Mouse (Mus musculus) embryonic facial prominence, embryonic 15.5 days (tissue): Measurements from ENCODE around the gene Gatb. TPM values are rescaled to one million over a fixed set of nuclear protein-coding genes. Genes with fewer than 3 reads are reported as not detected.

Experiments used
- ATAC-seq: fragments of 200-750 bp; cut with Nextera tagmentation; 2 replicates; pipeline ENCODE4 v1.8.0; 2017; ENCODE audit warnings: low read depth, moderate TSS enrichment; ENCODE audit not compliant: insufficient number of reproducible peaks, low FRiP score, low TSS enrichment
- H3K27ac ChIP-seq: fragments of 300-500 bp; sonication (generic); replicated peaks from 2 replicates; pipeline ENCODE4 v1.5.1; 2015; ENCODE audit warnings: mild to moderate bottlenecking, inconsistent platforms
- H3K27me3 ChIP-seq: fragments of 300-500 bp; sonication (generic); 2 replicates; pipeline ENCODE4 v1.6.1; 2015; ENCODE audit warnings: inconsistent platforms
- H3K36me3 ChIP-seq: fragments of 300-500 bp; sonication (generic); 2 replicates; pipeline ENCODE4 v1.6.1; 2015; ENCODE audit warnings: mild to moderate bottlenecking, inconsistent platforms
- H3K4me1 ChIP-seq: fragments of 300-500 bp; sonication (generic); 2 replicates; pipeline ENCODE4 v1.6.1; 2015; ENCODE audit warnings: inconsistent platforms
- H3K4me2 ChIP-seq: fragments of 300-500 bp; sonication (generic); replicated peaks from 2 replicates; pipeline ENCODE4 v1.6.1; 2015; ENCODE audit warnings: mild to moderate bottlenecking, inconsistent platforms
- H3K4me3 ChIP-seq: fragments of 300-500 bp; sonication (generic); replicated peaks from 2 replicates; pipeline ENCODE4 v1.5.1; 2015; ENCODE audit warnings: mild to moderate bottlenecking, inconsistent platforms
- H3K9ac ChIP-seq: fragments of 300-500 bp; sonication (generic); 2 replicates; pipeline ENCODE4 v1.6.1; 2015; ENCODE audit warnings: inconsistent platforms
- H3K9me3 ChIP-seq: fragments of 300-500 bp; sonication (generic); replicated peaks from 2 replicates; pipeline ENCODE4 v1.6.1; 2016; ENCODE audit warnings: inconsistent platforms
- WGBS: fragments of 180-500 bp; shearing (Covaris S2); methylation state at CpG from one replicate; pipeline ENCODE4 v1.1.7; 2015; 5-methylcytosine and 5-hydroxymethylcytosine counted together
- polyA plus RNA-seq: library from polyadenylated mRNA; unstranded; fragments of >200 nt; fragmentation: Nextera tagmentation; extraction: Ambion mirVana; gene quantifications from 2 replicates; pipeline ENCODE4 v1.2.1, GENCODE M21; 2015

Gene Gatb
- polyA plus RNA-seq, result 16.4 and 17.7 TPM in 2 replicates

DNA sequence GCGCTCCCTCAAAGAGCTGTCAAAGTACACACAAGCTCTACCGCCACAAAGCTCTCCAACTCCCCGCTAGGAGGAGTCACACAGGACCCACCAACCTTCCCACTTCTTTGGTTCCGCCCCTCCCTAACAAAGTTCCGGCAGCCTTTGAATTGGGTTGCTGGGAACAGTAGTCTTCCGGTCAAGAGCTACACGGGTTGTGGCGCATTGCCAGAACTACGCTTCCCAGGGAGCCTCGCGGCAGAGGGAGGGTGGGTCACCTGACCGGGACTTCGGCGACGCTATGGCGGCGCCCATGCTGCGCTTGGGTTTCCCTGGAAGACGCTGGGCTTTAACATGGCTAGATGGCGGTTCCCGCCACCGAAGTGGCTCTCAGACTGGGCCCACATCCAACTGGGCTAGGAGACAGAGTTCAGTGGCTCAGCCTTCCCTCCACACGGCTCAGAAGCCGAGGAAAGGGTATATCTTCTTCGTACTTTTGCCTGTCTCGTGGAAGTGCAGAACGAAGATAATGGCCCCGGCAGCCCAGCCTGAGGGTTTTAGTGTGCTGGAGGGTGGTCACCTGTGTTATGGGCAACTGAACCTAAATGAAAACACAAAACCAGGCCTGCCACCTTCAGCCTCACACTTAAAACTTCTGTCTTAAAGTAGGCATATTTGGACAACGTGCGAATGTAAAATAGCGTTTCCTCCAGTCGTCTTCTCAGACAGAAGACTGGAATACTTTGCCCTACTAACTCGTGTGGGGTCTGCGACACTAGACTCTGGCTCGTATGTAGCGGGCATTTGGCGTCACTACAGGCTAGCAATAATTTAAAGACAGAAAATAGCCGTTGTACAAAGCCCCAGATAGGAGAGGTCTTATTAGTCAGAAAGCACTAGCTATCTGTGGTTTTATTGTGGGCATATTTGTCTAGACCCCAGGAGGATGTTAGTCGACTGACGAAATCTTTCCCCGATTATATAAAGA lies at the start of gene Gatb:
TSS of gene Gatb (plus strand) at position 256 of the 967 bp plus-strand sequence.
- H3K27ac ChIP-seq, result peak within 1 kb of the TSS; percentile 49; the same call in 1 of the 2 replicates
- 2% methylated on average over 41 of the region's 41 CpGs for WGBS
- peak within 1 kb of the TSS; percentile 58 for H3K9ac ChIP-seq
- peak; percentile 100 for ATAC-seq
- peak within 1 kb of the TSS; percentile 69 for H3K4me3 ChIP-seq
- no peaks in the 10 kb centered on the region for H3K9me3 ChIP-seq
- peaks cover 3% of the 10 kb centered on the region; the same call in 1 of the 2 replicates for H3K4me1 ChIP-seq
- no peaks in the 10 kb centered on the region for H3K36me3 ChIP-seq
- H3K4me2 ChIP-seq, result peak within 1 kb of the TSS; percentile 65
- H3K27me3 ChIP-seq, result no peaks in the 10 kb centered on the region

DNA sequence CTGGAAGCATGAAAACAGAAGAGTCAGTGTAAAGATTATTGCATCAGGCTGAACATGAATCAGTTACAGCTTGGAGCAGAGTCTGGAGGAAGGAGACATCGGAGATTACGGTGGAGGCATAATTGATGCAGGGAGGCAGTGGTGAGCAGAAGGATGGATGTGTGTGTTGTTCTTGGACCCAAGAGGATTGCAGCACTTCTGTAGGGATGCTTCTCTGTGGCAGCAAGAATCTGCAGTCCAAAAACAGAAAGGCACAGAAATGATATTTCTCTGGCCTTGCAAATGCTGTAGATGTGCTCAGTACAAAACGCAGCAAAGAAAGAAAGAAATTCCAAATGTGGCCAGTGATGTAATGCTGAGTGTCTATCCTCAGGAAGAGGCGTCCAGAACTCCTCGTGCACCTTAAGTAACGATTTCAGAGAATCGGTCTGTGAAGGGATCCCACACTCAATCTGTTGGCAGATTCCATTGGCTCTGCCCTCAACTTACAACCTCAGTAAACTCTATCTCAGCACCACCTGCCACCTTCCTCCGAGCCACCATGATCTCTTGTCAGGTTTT lies 43.2 kb upstream of the Gatb start:
- H3K36me3 ChIP-seq, result no peaks in the 10 kb centered on the region
- no peak overlapping the region for H3K9ac ChIP-seq
- H3K4me3 ChIP-seq, result no peak overlapping the region
- no peaks in the 10 kb centered on the region for H3K9me3 ChIP-seq
- no peaks in the 10 kb centered on the region for H3K27me3 ChIP-seq
- ATAC-seq, result no peak
- no peak overlapping the region for H3K27ac ChIP-seq
- WGBS, result 73% methylated on average over 8 of the region's 8 CpGs
- H3K4me1 ChIP-seq, result 0 out of 2 replicates have a peak, but pooled peaks cover 2% of the 10 kb centered on the region
- no peak overlapping the region for H3K4me2 ChIP-seq

DNA sequence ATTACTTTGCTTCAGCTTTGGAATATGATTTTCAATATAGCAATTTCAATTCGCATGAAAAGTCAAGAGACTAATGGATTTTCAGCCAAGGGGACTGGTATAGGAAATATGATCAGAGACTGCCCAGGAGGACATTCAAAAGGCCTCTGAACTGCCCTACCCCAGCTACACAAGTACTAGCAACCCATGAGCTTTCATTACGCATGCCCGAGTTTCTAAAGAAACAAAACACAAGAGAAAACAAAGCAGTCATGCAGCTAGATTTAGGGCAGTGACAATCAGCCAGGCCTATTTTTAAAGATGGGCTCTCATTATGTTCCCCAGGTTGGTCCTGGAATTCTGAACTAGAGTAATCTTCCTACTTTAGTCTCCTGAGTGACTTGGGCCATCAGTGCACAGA lies 41.5 kb upstream of the Gatb start:
- Histone ChIP-seq H3K27me3 (no peaks in the 10 kb centered on the region), H3K36me3 (no peaks in the 10 kb centered on the region), H3K9me3 (no peaks in the 10 kb centered on the region), H3K4me3 (no peak overlapping the region), H3K4me2 (no peak overlapping the region), H3K9ac (no peak overlapping the region), H3K27ac (no peak overlapping the region), H3K4me1 (peaks cover 11% of the 10 kb centered on the region; the same call in 1 of the 2 replicates)
- 72% methylated on average over 3 of the region's 3 CpGs for WGBS
- ATAC-seq, result no peak

DNA sequence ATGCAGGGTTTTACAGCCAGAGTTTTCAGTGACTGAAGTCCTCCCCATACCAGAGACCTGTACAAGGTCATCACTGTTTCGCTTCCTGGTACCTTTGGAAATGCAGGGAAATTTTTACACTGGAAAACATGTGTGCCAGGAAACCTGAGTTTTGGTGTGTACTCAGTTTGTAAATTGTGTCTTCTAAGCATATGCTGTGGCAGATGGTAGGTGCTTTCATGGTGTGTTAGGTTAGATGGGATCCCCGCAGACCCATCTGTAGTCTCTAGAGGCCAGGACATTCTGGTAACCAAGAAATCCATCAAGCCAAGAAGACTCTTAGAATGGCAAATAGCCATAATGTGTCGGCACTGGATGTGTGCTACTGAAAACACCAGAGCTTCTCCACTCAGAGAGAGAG lies 38.9 kb upstream of the Gatb start:
- Histone ChIP-seq H3K36me3 (no peaks in the 10 kb centered on the region), H3K27me3 (no peaks in the 10 kb centered on the region), H3K4me1 (peaks cover 11% of the 10 kb centered on the region; the same call in 1 of the 2 replicates), H3K9me3 (no peaks in the 10 kb centered on the region), H3K4me2 (no peak overlapping the region), H3K4me3 (no peak overlapping the region), H3K27ac (0 out of 2 replicates have a peak overlapping the region, but pooled peaks have one; percentile 34), H3K9ac (no peak overlapping the region)
- ATAC-seq, result no peak
- WGBS, result 77% methylated on average over 3 of the region's 3 CpGs

DNA sequence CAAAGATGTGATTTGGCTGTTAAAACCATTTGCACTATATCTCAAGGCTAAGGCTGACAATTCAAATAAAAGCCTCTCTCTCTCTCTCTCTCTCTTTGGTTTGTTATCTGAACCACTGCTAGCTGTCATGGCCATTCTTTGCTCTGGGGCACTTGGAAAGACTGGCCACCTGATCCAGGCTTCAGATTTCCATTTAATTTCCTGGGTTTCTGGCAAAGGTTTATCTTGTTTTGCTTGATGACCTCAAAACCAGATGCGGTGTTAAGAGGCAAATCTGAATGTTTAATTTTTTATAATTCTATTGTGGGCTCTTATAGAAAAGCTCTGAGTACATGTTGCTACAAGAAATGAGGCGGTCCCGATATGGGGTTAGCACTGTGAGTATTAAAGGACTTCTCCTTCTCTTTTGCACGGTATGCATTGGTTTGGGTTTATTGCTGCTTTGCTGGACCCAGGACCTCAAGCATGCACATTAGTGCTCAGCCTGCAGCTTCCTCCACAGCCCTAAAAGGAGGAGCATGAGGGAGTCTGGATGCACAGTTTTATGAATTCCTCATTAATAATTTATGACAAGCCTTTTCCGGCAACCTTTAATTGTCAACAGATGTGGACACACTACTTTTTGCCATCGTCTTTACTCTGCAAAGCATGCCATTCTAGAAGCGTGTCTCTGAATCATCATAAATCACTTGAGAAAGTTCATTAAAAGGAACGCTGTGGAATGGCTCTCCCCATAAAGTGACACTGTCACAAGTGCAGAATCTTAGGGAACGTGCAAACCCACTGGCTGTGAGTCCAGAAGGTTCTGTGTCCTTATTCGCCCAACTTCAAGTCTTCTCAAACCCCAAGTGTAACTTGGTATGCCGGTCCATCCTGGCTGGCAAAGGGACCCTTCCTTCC lies 38.0 kb upstream of the Gatb start:
- Histone ChIP-seq H3K9me3 (no peaks in the 10 kb centered on the region), H3K4me1 (peaks cover 11% of the 10 kb centered on the region; the same call in 1 of the 2 replicates), H3K27me3 (no peaks in the 10 kb centered on the region), H3K36me3 (no peaks in the 10 kb centered on the region), H3K27ac (peak overlapping the region; percentile 34), H3K4me2 (no peak overlapping the region), H3K9ac (no peak overlapping the region), H3K4me3 (no peak overlapping the region)
- 54% methylated on average over 11 of the region's 11 CpGs for WGBS
- ATAC-seq, result no peak

DNA sequence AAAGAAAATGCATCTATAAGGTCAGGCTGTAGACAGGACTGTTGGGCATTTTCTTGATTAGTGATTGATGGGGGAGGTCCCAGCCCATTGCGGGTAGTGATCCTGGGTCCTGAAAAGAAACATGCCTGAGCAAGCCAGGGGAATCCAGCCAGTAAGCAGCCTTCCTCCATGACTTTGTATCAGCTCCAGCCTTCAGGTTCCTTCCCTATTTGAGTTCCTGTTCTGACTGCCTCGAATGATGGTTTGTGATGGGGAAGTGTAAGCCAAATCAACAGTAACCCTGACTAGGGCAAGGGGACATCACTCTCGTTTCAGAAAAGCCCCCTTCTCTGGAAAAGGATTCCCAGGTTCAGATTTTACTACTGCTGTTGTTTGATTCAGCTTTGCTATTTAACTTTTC lies 31.2 kb upstream of the Gatb start:
- 55% methylated on average over 3 of the region's 3 CpGs for WGBS
- Histone ChIP-seq H3K27me3 (no peaks in the 10 kb centered on the region), H3K9me3 (no peaks in the 10 kb centered on the region), H3K36me3 (no peaks in the 10 kb centered on the region), H3K4me2 (no peak overlapping the region), H3K4me3 (no peak overlapping the region), H3K4me1 (no peaks in the 10 kb centered on the region), H3K27ac (no peak overlapping the region), H3K9ac (no peak overlapping the region)
- ATAC-seq, result no peak

DNA sequence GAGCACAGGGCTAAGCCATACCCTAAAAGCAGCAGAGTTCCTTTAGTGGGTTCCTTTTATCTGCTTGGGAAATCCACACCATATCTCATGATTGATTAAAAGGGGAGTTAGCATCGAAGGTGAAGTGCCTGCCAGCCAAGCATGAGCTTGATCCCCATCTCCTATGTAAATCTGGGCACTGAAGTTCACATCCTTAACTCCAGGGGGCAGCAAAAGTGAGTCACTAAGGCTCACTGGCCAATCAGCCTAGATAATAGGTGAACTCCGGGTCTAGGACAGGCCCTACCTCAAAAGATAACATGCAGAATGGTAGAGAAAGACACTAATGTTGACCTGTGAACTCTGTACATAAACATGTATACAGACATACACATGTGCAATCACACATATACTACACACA lies 30.3 kb upstream of the Gatb start:
- Histone ChIP-seq H3K9me3 (no peaks in the 10 kb centered on the region), H3K27ac (no peak overlapping the region), H3K4me1 (no peaks in the 10 kb centered on the region), H3K27me3 (no peaks in the 10 kb centered on the region), H3K4me3 (no peak overlapping the region), H3K36me3 (no peaks in the 10 kb centered on the region), H3K4me2 (no peak overlapping the region), H3K9ac (no peak overlapping the region)
- WGBS, result 54% methylated on average over 2 of the region's 2 CpGs
- no peak for ATAC-seq

DNA sequence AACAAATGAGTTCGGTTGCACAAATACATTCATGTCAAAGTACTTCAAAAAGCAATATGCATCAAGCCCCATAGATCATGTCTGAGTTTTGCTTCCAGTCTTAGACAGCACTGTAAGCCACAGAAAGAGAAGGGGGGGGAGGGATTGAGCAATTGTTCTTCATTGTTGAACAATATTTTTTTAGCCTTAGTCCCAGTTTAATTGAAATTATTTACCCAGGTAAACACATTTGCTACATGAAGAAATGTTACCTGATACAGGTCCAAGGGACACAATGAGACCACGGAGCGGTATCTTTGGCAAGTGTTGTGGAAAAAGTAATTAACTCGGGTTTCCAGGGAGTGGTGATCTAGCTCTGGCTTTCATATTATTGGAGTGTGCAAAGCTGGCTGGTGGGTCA lies 23.6 kb upstream of the Gatb start:
- no peak overlapping the region for H3K27ac ChIP-seq
- H3K4me3 ChIP-seq, result no peak overlapping the region
- H3K36me3 ChIP-seq, result no peaks in the 10 kb centered on the region
- no peaks in the 10 kb centered on the region for H3K9me3 ChIP-seq
- H3K9ac ChIP-seq, result no peak overlapping the region
- H3K4me2 ChIP-seq, result no peak overlapping the region
- H3K4me1 ChIP-seq, result no peaks in the 10 kb centered on the region
- 62% methylated on average over 4 of the region's 4 CpGs for WGBS
- no peaks in the 10 kb centered on the region for H3K27me3 ChIP-seq
- no peak for ATAC-seq

DNA sequence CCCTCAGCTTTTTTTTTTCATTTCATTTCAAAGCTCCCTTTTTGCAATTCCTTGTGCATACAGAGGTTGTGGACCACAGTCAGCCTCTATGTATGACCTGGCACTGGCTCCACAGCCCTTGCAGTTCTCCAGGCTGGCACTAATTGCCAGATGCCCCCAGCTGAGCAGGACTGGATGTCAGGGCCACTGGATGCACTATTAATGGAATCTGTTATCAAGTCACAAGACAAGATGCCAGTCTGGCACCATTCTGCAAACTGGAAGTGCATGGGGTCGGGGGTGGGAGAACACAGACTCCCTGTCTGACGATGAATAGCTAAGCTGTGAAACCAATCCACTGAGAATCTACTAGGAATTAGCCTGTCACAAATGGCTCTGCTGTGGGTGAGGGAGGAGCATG lies 22.6 kb upstream of the Gatb start:
- H3K9me3 ChIP-seq, result no peaks in the 10 kb centered on the region
- H3K27ac ChIP-seq, result no peak overlapping the region
- 72% methylated on average over 2 of the region's 2 CpGs for WGBS
- ATAC-seq, result no peak
- H3K27me3 ChIP-seq, result no peaks in the 10 kb centered on the region
- H3K4me3 ChIP-seq, result no peak overlapping the region
- no peak overlapping the region for H3K9ac ChIP-seq
- H3K4me1 ChIP-seq, result no peaks in the 10 kb centered on the region
- no peak overlapping the region for H3K4me2 ChIP-seq
- H3K36me3 ChIP-seq, result no peaks in the 10 kb centered on the region

DNA sequence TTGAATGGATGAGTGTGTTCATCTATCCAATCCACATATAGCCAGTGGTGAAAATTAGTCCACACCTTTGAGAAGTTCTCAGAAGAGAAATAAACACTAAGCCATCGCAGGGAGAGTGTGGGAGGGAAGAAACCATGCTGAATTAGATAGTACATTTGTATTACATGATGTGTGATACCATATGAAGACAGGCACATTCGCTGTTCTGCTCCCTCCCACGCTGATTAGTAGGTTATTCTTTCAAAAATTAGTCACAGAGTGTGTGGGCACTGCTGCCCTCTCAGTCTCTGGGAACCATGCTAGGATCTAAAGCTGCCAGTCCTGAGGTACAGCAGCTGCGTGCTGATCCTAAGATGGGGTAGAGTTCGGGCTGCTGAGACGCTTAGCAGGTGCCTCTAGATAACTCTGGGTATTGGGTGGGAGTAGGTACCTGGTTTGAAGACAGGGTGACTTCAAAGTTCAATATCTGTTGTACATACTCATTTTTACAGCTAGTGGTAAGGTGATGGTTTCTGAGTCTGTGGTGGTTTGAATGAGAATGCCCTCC lies 20.1 kb upstream of the Gatb start:
- Histone ChIP-seq H3K27ac (no peak overlapping the region), H3K4me3 (no peak overlapping the region)
- 79% methylated on average over 6 of the region's 6 CpGs for whole genome bisulfite sequencing

More for the DNA sequence above, 20.1 kb upstream of the Gatb start:
- H3K9me3 ChIP-seq, result no peaks in the 10 kb centered on the region
- H3K9ac ChIP-seq, result no peak overlapping the region
- H3K4me2 ChIP-seq, result no peak overlapping the region
- H3K4me1 ChIP-seq, result no peaks in the 10 kb centered on the region
- H3K27me3 ChIP-seq, result no peaks in the 10 kb centered on the region
- no peaks in the 10 kb centered on the region for H3K36me3 ChIP-seq
- no peak for ATAC-seq
